Mouse (Mus musculus): ENCODE results near the gene Tbc1d4.

- no peak for TF ChIP-seq POLR2A (IDR thresholded peaks at IDR 0.05; ENCODE audit: control insufficient read depth in 1 of 2, insufficient read depth in 1 of 2, low read depth in 1 of 2, low read length in 2 of 2, poor library complexity in 1 of 2)
- no peak for TF ChIP-seq MAX (IDR thresholded peaks at IDR 0.05; ENCODE audit: low read length)
- no peak for TF ChIP-seq MAZ (IDR thresholded peaks at IDR 0.05; ENCODE audit: low read depth, low read length)
- no peak for TF ChIP-seq POLR2AphosphoS2 (IDR thresholded peaks at IDR 0.05; ENCODE audit: low read length)
- no peak for TF ChIP-seq GATA1 (IDR thresholded peaks at IDR 0.05; ENCODE audit: low read depth, low read length)
Measured at GRCm38 (mm10) chr14:101500826-101501225, 108.2 kb downstream of the Tbc1d4 start.

All from MEL (cell line).